Mouse (Mus musculus) G1E-ER4 (cell line): ENCODE measurements at regions not wholly inside any gene's neighbourhood (a gene's known extent, or its start where the extent isn't known, plus 50 kb on each side); places are given as distances from the start of the nearest gene placed in this dataset.

Experiments
- GATA1 ChIP-seq: IDR thresholded peaks from one replicate; pipeline ENCODE4 v1.8.0; 2012; ENCODE audit warnings: low read length, inconsistent platforms

DNA sequence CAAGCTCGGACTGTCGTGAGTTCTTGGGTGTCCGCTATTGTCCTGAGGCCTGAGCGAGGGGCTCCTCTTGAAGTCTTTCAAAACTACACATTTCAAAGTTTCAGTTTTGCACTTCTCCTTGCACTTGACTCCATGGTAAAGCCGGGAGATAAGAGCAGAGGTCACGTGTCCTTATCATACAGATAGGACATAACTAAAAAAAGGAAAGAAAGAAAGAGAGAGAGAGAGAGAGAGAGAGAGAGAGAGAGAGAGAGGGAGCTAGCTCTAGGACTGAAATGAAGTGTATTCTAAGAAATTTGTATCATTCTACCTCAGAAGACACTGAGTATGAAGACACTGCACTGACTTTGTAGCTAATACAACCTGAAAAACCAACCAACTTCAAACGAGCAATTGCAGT is 114.8 kb upstream of the Spred2 start:
- TF ChIP-seq GATA1, result no peak

- no peak for TF ChIP-seq GATA1
These were observed 112.7 kb upstream of the Spred2 start for GRCm38 (mm10) chr11:19811271-19811991.

- no peak for TF ChIP-seq GATA1
These were observed 112.0 kb upstream of the Spred2 start for GRCm38 (mm10) chr11:19811992-19812690.

DNA sequence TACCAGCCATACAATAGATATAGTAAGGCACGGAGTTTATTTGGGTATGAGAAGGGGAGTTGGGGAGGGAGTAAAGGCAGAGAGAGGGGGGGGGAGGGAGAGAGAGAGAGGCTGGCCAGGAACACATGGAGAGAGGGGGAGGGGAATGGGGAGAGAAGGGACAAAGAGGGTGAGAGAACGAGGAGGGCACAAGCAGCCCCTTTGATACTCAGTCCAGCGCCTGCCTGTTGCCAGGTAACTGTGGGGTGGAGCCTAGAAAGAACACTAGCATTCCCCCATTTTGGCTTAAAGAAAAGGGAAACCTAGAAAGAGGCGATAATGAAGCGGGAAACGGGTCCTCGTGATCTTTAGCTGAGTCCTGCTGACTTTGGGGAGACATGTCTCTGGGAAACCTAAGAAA is 110.6 kb upstream of the Spred2 start:
- no peak for TF ChIP-seq GATA1

DNA sequence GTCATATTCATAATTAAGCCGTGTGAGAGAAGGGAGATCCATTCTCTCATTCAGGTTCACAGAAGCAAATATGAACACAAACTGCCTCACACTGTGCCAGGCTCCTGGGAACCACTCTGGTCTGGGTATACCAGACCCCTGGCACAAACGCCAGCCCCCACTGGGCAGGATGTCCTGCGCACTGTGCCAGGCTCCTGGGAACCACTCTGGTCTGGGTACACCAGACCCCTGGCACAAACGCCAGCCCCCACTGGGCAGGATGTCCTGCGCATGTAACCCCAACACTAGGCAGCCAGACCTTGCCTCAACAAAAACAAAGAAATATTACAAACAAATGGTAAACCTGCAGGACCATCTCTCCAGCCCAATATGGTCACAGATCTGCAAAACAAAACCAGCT is 101.2 kb upstream of the Spred2 start:
- no peak for TF ChIP-seq GATA1

GRCm38 (mm10) chr11:19823461-19823895 is 100.7 kb upstream of the Spred2 start:
- TF ChIP-seq GATA1, result no peak

- no peak for TF ChIP-seq GATA1
These were observed 97.5 kb upstream of the Spred2 start for GRCm38 (mm10) chr11:19826481-19827185.

DNA sequence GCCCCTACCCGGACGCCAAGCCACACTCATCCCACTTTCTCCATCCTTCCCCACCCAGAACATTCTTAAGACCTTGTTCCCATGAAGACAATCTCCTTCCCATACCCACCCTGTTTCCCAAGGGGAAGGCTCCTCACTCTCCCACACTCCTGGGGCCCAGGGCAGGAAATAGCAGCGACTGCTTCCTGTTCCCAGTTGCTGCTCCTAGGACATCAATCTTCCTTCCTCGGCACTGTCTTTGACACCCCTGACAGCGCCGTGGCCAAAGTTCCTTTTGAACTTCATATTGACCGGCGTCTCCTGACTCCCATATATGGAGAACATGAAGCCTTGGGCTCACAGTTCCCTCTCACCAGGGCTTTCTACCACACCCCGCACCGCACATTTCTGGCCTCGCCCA is 96.2 kb upstream of the Spred2 start:
- TF ChIP-seq GATA1, result no peak

DNA sequence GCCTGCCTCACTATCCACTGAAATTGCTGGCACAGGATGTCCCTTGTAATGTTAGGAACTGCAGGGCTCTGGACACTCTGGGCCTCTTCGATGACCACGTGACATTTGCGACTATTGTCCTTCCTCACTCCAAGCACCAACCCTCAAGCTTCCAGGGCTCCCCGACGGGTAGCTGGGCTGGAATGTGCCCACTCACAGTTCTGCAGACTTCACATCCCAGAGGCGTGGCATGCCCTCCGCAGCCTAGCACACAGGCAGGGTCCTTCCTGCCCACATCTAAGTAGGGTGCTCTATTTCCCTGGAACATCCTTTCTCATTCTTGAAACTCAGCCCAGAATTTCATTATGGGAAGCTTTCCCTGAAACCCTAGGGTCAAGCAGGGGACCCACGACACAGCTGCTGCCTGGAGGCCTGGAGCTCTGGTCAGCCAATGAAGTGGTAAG is 95.2 kb upstream of the Spred2 start:
- TF ChIP-seq GATA1, result no peak

- TF ChIP-seq GATA1, result no peak
These were observed 94.5 kb upstream of the Spred2 start for GRCm38 (mm10) chr11:19829564-19830279.

GRCm38 (mm10) chr11:19830280-19831062 is 93.7 kb upstream of the Spred2 start:
- TF ChIP-seq GATA1, result no peak

DNA sequence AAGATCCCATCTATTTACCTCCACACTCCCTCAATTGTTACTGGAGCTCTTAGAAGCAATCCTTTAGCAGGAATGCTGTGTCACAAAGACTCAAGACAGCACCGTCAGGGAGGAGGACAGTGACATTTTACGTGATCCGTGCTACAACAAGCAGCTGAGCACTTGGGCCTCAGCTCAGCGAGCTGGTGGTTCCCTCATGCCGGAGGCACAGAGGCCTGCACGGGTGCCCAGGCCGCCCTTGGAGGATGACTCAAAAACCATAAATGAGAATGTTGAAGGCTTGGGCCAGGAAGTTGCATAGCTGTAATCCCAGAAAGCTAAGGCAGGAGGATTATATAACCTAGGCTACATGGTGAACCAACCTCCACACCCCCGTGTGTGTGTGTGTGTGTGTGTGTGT is 89.6 kb upstream of the Spred2 start:
- no peak for TF ChIP-seq GATA1

GRCm38 (mm10) chr11:19835221-19835745 is 88.9 kb upstream of the Spred2 start:
- no peak for TF ChIP-seq GATA1

GRCm38 (mm10) chr11:19838932-19839331 is 85.2 kb upstream of the Spred2 start:
- TF ChIP-seq GATA1, result no peak

GRCm38 (mm10) chr11:19843084-19843483 is 81.1 kb upstream of the Spred2 start:
- no peak for TF ChIP-seq GATA1
